Mouse (Mus musculus): Measurements from ENCODE around the gene Prr13.

DNA sequence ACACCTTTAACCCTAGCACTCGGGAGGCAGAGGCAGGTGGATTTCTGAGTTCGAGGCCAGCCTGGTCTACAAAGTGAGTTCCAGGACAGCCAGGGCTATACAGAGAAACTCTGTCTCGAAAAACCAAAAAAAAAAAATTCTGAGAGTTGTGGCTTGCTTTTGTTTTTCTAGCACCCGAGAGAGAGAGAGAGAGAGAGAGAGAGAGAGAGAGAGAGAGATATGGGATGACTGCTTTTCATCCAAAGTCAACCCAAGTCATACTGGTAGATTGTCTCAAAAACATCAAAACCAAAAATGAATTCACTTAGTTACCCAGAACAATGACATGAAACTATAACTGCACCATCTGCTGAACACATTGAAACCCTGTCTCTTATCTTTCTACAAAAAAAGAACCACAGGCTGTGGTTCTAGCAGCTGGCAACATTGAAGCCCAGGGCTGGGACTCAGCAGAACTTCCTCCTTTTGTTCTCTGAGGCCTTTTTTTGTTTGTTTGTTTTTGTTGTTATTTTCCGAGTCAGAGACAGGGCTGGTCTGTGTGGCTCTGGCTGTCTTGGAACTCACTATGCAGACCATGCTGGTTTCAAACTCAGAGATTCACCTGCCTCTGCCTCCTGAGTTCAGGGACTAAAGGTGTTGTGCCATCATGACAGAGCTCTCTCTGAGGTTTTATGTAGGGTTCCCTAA is 635 bp upstream of the Prr13 start:
- TF ChIP-seq CTCF (IDR thresholded peaks at IDR 0.05; ENCODE audit: borderline replicate concordance, extremely low read depth, insufficient read depth, insufficient read length) (no peak), POLR2A (IDR thresholded peaks at IDR 0.05; ENCODE audit: borderline replicate concordance, extremely low read depth, insufficient read depth, insufficient read length, poor library complexity, severe bottlenecking) (no peak)

Data from brain, embryonic 14.5 days (tissue).